Mouse (Mus musculus): ENCODE results near the gene Mtss1l.

DNA sequence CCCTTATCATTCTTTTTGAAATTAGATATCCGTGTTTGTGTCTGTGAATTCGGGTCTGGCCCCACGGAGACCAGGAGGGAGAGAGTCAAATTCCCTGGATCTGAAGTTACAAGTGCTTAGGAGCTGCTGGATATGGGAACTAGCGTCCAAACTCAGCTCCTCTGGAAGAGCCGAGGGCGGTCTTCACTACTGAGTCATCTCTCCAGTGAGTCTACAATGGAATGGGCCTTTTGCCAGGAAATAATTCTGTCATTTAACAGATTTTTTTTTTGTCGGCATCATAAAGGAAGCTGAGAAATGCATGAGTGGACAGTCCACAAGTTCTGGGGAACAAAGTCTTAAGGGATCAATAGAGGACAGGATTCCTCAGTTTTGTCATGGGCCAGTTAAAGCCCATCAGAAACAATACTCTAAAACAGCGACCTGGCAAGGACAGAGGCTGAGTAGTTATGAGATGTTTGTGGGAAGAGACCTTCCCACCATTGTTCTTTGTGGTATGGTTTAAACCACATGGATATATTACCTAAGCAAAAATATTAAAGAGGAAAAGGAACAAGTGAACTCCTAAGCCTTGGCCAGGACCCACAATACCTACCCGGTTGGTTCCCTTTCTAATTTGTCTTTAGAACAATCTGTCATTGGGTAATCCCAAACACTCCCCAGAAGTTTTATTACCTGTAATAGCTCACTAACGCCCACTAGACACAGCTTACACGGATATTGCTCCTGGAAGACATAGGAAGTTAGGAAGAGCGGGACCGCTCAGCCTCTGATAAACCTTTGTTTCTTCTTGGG, 58.8 kb downstream of the Mtss1l start:
- TF ChIP-seq CTCF (IDR thresholded peaks at IDR 0.05; ENCODE audit: insufficient read depth, low read depth, low read length) (no peak), POLR2A (IDR thresholded peaks at IDR 0.05; ENCODE audit: insufficient read depth, low read depth, low read length) (no peak)
